Mouse (Mus musculus) monocyte, adult 59 days (primary cell): Measurements from ENCODE around the gene Lrrc36. TPM values are rescaled to one million over a fixed set of nuclear protein-coding genes. Genes with fewer than 3 reads are reported as not detected.

Source experiments
- total RNA-seq, 2 experiments: library from RNA; stranded (reverse); gene quantifications; one replicate each; pipeline ENCODE4 v1.2.4; 2023

Gene Lrrc36
- not detected for total RNA-seq

GRCm38 (mm10) chr8:105413391-105413790 is at the start of gene Lrrc36, which contains the start of gene Kctd19:
Gene Lrrc36 (plus strand): TSS chr8:105413571.
Gene Kctd19 (minus strand): TSS chr8:105413502.

GRCm38 (mm10) chr8:105373032-105373431 is 40.3 kb upstream of the Lrrc36 start, which contains the start of gene Plekhg4:
Gene Plekhg4 (plus strand): TSS chr8:105373274.

GRCm38 (mm10) chr8:105471314-105472015 is 58.1 kb downstream of the Lrrc36 start, which contains the start of gene Tppp3:
Gene Tppp3 (minus strand): TSS chr8:105471526.

DNA sequence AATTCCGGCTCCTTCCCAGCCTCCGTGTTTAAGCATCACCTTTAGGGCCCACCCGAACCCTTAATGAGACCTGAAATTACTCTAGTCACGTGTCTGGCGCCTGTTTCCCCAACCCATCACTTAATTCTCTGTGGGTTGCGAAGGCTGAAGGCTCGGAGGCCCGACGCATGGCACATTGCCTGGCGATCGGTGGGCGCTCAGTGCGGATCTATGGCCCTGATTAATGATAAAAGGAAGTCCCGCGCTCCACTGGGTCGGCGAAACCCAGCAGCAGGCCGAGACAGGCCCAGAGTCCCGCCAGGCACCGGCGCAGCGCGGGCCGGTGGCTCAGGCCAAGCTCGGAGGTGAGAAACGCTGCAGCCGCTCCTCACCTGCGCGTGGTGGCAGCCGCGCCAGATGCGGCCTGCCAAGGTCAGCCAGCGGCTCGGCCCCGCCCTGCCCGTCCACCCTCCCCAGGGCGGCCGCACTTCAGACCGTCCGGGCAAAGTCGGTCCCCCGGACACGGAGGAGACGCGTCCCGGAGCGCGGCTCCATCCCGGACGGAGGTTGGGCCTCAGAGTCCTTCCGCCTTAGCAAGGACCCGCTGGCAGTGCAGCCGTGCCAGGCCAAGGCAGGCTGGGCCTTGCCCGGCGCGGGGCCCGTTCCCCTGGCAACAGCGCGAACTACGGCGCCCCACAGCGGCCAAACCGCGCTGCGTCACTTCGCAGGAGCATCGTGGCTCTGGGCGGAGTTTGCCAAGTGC is 83.2 kb downstream of the Lrrc36 start, which contains the start of gene Zdhhc1:
TSS of gene Zdhhc1 (minus strand) at position 464 of the 742 bp plus-strand sequence.

Other genes starting within 250 kb of the Lrrc36 start
- 10 to 100 TPM; 79.9 to 88.1 TPM for gene Cbfb, start 242.9 kb upstream of the Lrrc36 start, total RNA-seq
- gene D230025D16Rik, start 188.4 kb upstream of the Lrrc36 start, total RNA-seq = 10 to 100 TPM; 44.9 to 46.8 TPM
- under 1 TPM; 0.21 to 0.42 TPM for gene B3gnt9, start 158.4 kb upstream of the Lrrc36 start, total RNA-seq
- gene Tradd, start 149.0 kb upstream of the Lrrc36 start, total RNA-seq = 10 to 100 TPM; 24.2 to 28.7 TPM
- 1 to 10 TPM; 6.5 to 6.8 TPM for gene Fbxl8, start 148.9 kb upstream of the Lrrc36 start, total RNA-seq
- 1 to 10 TPM in 1 of 2 experiments, under 1 TPM in 1; 0.43 to 1.1 TPM for gene Hsf4, start 143.8 kb upstream of the Lrrc36 start, total RNA-seq
- not detected for gene Nol3, start 137.4 kb upstream of the Lrrc36 start, total RNA-seq
- gene 4931428F04Rik, start 123.7 kb upstream of the Lrrc36 start, total RNA-seq = 1 to 10 TPM; 1.5 to 3.4 TPM
- gene Exoc3l, start 117.5 kb upstream of the Lrrc36 start, total RNA-seq = 1 to 10 TPM in 1 of 2 experiments, not detected in 1; 1.6 TPM
- 10 to 100 TPM; 57.3 to 62.0 TPM for gene E2f4, start 115.9 kb upstream of the Lrrc36 start, total RNA-seq
- 1 to 10 TPM in 1 of 2 experiments, under 1 TPM in 1; 0.64 to 1.4 TPM for gene Elmo3, start 108.0 kb upstream of the Lrrc36 start, total RNA-seq
- gene Lrrc29, start 87.3 kb upstream of the Lrrc36 start, total RNA-seq = 1 to 10 TPM; 3.6 to 4.0 TPM
- 10 to 100 TPM; 37.7 to 41.4 TPM for gene Tmem208, start 87.2 kb upstream of the Lrrc36 start, total RNA-seq
- 100 to 1,000 TPM in 1 of 2 experiments, 10 to 100 TPM in 1; 97.1 to 105 TPM for gene Fhod1, start 65.6 kb upstream of the Lrrc36 start, total RNA-seq
- gene Slc9a5, start 64.7 kb upstream of the Lrrc36 start, total RNA-seq = 1 to 10 TPM; 1.4 to 2.1 TPM
- gene Plekhg4, start 40.3 kb upstream of the Lrrc36 start, total RNA-seq = under 1 TPM; 0.49 to 0.50 TPM
- 1 to 10 TPM; 1.3 to 1.7 TPM for gene Kctd19, start 69 bp upstream of the Lrrc36 start, total RNA-seq
- gene Tppp3, start 58.0 kb downstream of the Lrrc36 start, total RNA-seq = 100 to 1,000 TPM; 330 to 336 TPM
- 1 to 10 TPM; 7.5 to 7.6 TPM for gene Zdhhc1, start 83.3 kb downstream of the Lrrc36 start, total RNA-seq
- gene Hsd11b2, start 105.2 kb downstream of the Lrrc36 start, total RNA-seq = not detected
- 100 to 1,000 TPM; 135 to 142 TPM for gene Atp6v0d1, start 152.5 kb downstream of the Lrrc36 start, total RNA-seq
- gene Ripor1, start 191.7 kb downstream of the Lrrc36 start, total RNA-seq = 10 to 100 TPM; 19.8 to 19.9 TPM
- gene Ctcf, start 223.0 kb downstream of the Lrrc36 start, total RNA-seq = 10 to 100 TPM; 81.5 to 87.2 TPM
- not detected for gene Agrp, start 223.8 kb downstream of the Lrrc36 start, total RNA-seq